Mouse (Mus musculus) forebrain, embryonic 16.5 days (tissue): ENCODE measurements around the gene Pafah2. TPM values are rescaled to one million over a fixed set of nuclear protein-coding genes. Genes with fewer than 3 reads are reported as not detected.

Source experiments
- ATAC-seq: fragments of 200-750 bp; cut with Nextera tagmentation; 2 replicates; pipeline ENCODE4 v1.8.0; 2017; ENCODE audit warnings: mild to moderate bottlenecking, moderate library complexity
- H3K27ac ChIP-seq: fragments of 300-500 bp; sonication (generic); 2 replicates; pipeline ENCODE4 v1.5.1; 2014; ENCODE audit warnings: low read length, control low read depth
- H3K27me3 ChIP-seq: fragments of 300-500 bp; sonication (generic); replicated peaks from 2 replicates; pipeline ENCODE4 v1.6.1; 2014; ENCODE audit warnings: low read length; ENCODE audit not compliant: control insufficient read depth, insufficient read depth
- H3K36me3 ChIP-seq: fragments of 300-500 bp; sonication (generic); 2 replicates; pipeline ENCODE4 v1.6.1; 2014; ENCODE audit not compliant: control insufficient read depth, insufficient read depth
- H3K4me1 ChIP-seq: fragments of 300-500 bp; sonication (generic); replicated peaks from 2 replicates; pipeline ENCODE4 v1.6.1; 2014; ENCODE audit warnings: low read length; ENCODE audit not compliant: control insufficient read depth, insufficient read depth
- H3K4me2 ChIP-seq: fragments of 300-500 bp; sonication (generic); 2 replicates; pipeline ENCODE4 v1.6.1; 2014; ENCODE audit warnings: mild to moderate bottlenecking, low read length, control low read depth
- H3K4me3 ChIP-seq: fragments of 300-500 bp; sonication (generic); replicated peaks from 2 replicates; pipeline ENCODE4 v1.5.1; 2014; ENCODE audit warnings: mild to moderate bottlenecking, low read length, control low read depth
- H3K9ac ChIP-seq: fragments of 300-500 bp; sonication (generic); replicated peaks from 2 replicates; pipeline ENCODE4 v1.6.1; 2014; ENCODE audit warnings: low read depth, low read length, control low read depth
- H3K9me3 ChIP-seq: fragments of 300-500 bp; sonication (generic); 2 replicates; pipeline ENCODE4 v1.6.1; 2016; ENCODE audit warnings: low read length; ENCODE audit not compliant: control insufficient read depth
- WGBS: fragments of 180-500 bp; shearing (Covaris S2); extraction: QIAGEN DNeasy Blood & Tissue Kit; methylation state at CpG from one replicate; pipeline ENCODE4 v1.1.7; 2014; 5-methylcytosine and 5-hydroxymethylcytosine counted together
- polyA plus RNA-seq: library from polyadenylated mRNA; unstranded; fragments of >200 nt; fragmentation: Nextera tagmentation; extraction: Ambion mirVana; gene quantifications from 2 replicates; pipeline ENCODE4 v1.2.1, GENCODE M21; 2015

Pafah2 gene
- polyA plus RNA-seq, 1 experiment from 2014 or later, result 9.3 TPM

- H3K4me2 ChIP-seq, result peak overlapping the region; percentile 61
- no peak overlapping the region; the same call in 1 of the 2 replicates for H3K27ac ChIP-seq
- 69% methylated on average over 16 of the region's 16 CpGs for WGBS
- no peak overlapping the region for H3K4me3 ChIP-seq
- peaks cover 24% of the 10 kb centered on the region for H3K4me1 ChIP-seq
- H3K27me3 ChIP-seq, result no peaks in the 10 kb centered on the region
- no peaks in the 10 kb centered on the region for H3K36me3 ChIP-seq
- no peaks in the 10 kb centered on the region for H3K9me3 ChIP-seq
- no peak for ATAC-seq
- H3K9ac ChIP-seq, result peak overlapping the region; percentile 48; the same call in 1 of the 2 replicates
Measured at GRCm38 (mm10) chr4:134401856-134402570, 5.9 kb downstream of the Pafah2 start.

DNA sequence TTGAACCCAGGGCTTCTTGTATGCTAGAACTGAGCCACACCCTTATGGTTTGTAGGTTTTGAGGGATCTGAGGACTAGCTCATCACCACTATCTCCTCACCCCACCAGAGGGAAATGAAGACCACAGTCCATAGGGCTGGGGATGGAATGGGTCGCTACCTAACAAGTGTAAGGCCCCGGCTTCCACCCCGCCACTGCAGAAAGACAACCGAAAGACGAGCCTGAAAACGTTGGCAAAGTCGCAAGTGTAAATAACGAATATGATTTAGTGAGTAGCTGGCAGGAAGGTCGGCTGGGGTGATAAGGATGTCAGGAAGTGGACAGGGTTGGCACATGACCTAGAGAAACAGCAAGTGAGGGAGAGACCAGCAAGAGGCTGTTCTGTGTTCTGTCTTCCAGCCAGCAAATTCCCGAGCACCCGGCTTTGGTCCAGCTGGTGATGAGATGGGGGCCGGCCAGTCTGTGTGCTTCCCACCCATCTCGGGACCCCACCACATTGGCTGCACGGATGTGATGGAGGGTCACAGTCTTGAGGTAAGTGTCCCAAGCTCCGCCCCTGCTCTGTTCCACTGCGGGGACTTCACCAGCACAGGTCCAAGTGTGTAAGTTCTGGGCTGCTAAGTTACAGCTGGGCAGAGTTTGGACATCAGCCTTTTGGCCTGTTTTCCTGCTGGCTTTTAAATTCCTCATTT, 6.6 kb downstream of the Pafah2 start:
- Histone ChIP-seq H3K36me3 (no peaks in the 10 kb centered on the region), H3K4me2 (no peak overlapping the region), H3K9ac (no peak overlapping the region), H3K27me3 (no peaks in the 10 kb centered on the region), H3K9me3 (no peaks in the 10 kb centered on the region), H3K27ac (no peak overlapping the region), H3K4me3 (no peak overlapping the region), H3K4me1 (peaks cover 20% of the 10 kb centered on the region)
- no peak for ATAC-seq
- WGBS, result 78% methylated on average over 16 of the region's 16 CpGs

GRCm38 (mm10) chr4:134403721-134404120, 7.6 kb downstream of the Pafah2 start:
- H3K9me3 ChIP-seq, result no peaks in the 10 kb centered on the region
- H3K9ac ChIP-seq, result no peak overlapping the region
- H3K27ac ChIP-seq, result no peak overlapping the region
- H3K4me3 ChIP-seq, result no peak overlapping the region
- H3K27me3 ChIP-seq, result no peaks in the 10 kb centered on the region
- peaks cover 18% of the 10 kb centered on the region for H3K4me1 ChIP-seq
- no peak overlapping the region for H3K4me2 ChIP-seq
- no peak for ATAC-seq
- WGBS, result 56% methylated on average over 7 of the region's 7 CpGs
- H3K36me3 ChIP-seq, result no peaks in the 10 kb centered on the region

GRCm38 (mm10) chr4:134409286-134409685, 13.2 kb downstream of the Pafah2 start:
- no peaks in the 10 kb centered on the region; the same call in 1 of the 2 replicates for H3K9me3 ChIP-seq
- no peak overlapping the region for H3K9ac ChIP-seq
- H3K4me3 ChIP-seq, result no peak overlapping the region
- H3K4me2 ChIP-seq, result no peak overlapping the region
- H3K27ac ChIP-seq, result no peak overlapping the region
- no peaks in the 10 kb centered on the region for H3K36me3 ChIP-seq
- no peak for ATAC-seq
- no peaks in the 10 kb centered on the region; the same call in 1 of the 2 replicates for H3K4me1 ChIP-seq
- H3K27me3 ChIP-seq, result no peaks in the 10 kb centered on the region
- 71% methylated on average over 5 of the region's 5 CpGs for WGBS

- Histone ChIP-seq H3K27ac (no peak overlapping the region), H3K9me3 (no peaks in the 10 kb centered on the region), H3K9ac (no peak overlapping the region), H3K4me1 (no peaks in the 10 kb centered on the region), H3K27me3 (no peaks in the 10 kb centered on the region), H3K4me3 (no peak overlapping the region), H3K4me2 (no peak overlapping the region), H3K36me3 (no peaks in the 10 kb centered on the region)
- 84% methylated on average over 17 of the region's 17 CpGs for WGBS
- no peak for ATAC-seq
Measured at GRCm38 (mm10) chr4:134416177-134416576, 20.1 kb downstream of the Pafah2 start.

GRCm38 (mm10) chr4:134416602-134417001, 20.5 kb downstream of the Pafah2 start:
- H3K4me3 ChIP-seq, result no peak overlapping the region
- no peaks in the 10 kb centered on the region for H3K9me3 ChIP-seq
- H3K36me3 ChIP-seq, result no peaks in the 10 kb centered on the region
- H3K27me3 ChIP-seq, result no peaks in the 10 kb centered on the region
- no peak for ATAC-seq
- H3K27ac ChIP-seq, result no peak overlapping the region
- H3K4me1 ChIP-seq, result no peaks in the 10 kb centered on the region
- no peak overlapping the region for H3K4me2 ChIP-seq
- no peak overlapping the region for H3K9ac ChIP-seq
- WGBS, result 75% methylated on average over 15 of the region's 15 CpGs

GRCm38 (mm10) chr4:134417111-134417510, 21.0 kb downstream of the Pafah2 start:
- Histone ChIP-seq H3K9me3 (no peaks in the 10 kb centered on the region), H3K36me3 (no peaks in the 10 kb centered on the region), H3K27ac (no peak overlapping the region), H3K4me1 (no peaks in the 10 kb centered on the region; the same call in 1 of the 2 replicates), H3K4me2 (no peak overlapping the region), H3K4me3 (no peak overlapping the region), H3K9ac (no peak overlapping the region), H3K27me3 (no peaks in the 10 kb centered on the region)
- ATAC-seq, result no peak
- 69% methylated on average over 7 of the region's 7 CpGs for WGBS

GRCm38 (mm10) chr4:134421971-134422370, 25.9 kb downstream of the Pafah2 start:
- H3K36me3 ChIP-seq, result no peaks in the 10 kb centered on the region
- no peak overlapping the region for H3K9ac ChIP-seq
- no peak overlapping the region for H3K4me2 ChIP-seq
- H3K27ac ChIP-seq, result no peak overlapping the region
- no peak overlapping the region for H3K4me3 ChIP-seq
- no peaks in the 10 kb centered on the region; the same call in 1 of the 2 replicates for H3K4me1 ChIP-seq
- WGBS, result 59% methylated on average over 11 of the region's 11 CpGs
- no peak for ATAC-seq
- H3K9me3 ChIP-seq, result no peaks in the 10 kb centered on the region
- no peaks in the 10 kb centered on the region for H3K27me3 ChIP-seq

GRCm38 (mm10) chr4:134423949-134424348, 27.8 kb downstream of the Pafah2 start:
- Histone ChIP-seq H3K36me3 (no peaks in the 10 kb centered on the region), H3K9ac (no peak overlapping the region), H3K27ac (no peak overlapping the region), H3K9me3 (no peaks in the 10 kb centered on the region), H3K4me2 (no peak overlapping the region), H3K27me3 (no peaks in the 10 kb centered on the region), H3K4me3 (no peak overlapping the region), H3K4me1 (no peaks in the 10 kb centered on the region; the same call in 1 of the 2 replicates)
- WGBS, result 86% methylated on average over 7 of the region's 7 CpGs
- ATAC-seq, result no peak
